Mouse (Mus musculus) forebrain, embryonic 16.5 days (tissue): ENCODE measurements around the gene Mical2. TPM values are rescaled to one million over a fixed set of nuclear protein-coding genes. Genes with fewer than 3 reads are reported as not detected.

Source experiments
- ATAC-seq: fragments of 200-750 bp; cut with Nextera tagmentation; 2 replicates; pipeline ENCODE4 v1.8.0; 2017; ENCODE audit warnings: mild to moderate bottlenecking, moderate library complexity
- H3K27ac ChIP-seq: fragments of 300-500 bp; sonication (generic); 2 replicates; pipeline ENCODE4 v1.5.1; 2014; ENCODE audit warnings: low read length, control low read depth
- H3K27me3 ChIP-seq: fragments of 300-500 bp; sonication (generic); replicated peaks from 2 replicates; pipeline ENCODE4 v1.6.1; 2014; ENCODE audit warnings: low read length; ENCODE audit not compliant: control insufficient read depth, insufficient read depth
- H3K36me3 ChIP-seq: fragments of 300-500 bp; sonication (generic); 2 replicates; pipeline ENCODE4 v1.6.1; 2014; ENCODE audit not compliant: control insufficient read depth, insufficient read depth
- H3K4me1 ChIP-seq: fragments of 300-500 bp; sonication (generic); replicated peaks from 2 replicates; pipeline ENCODE4 v1.6.1; 2014; ENCODE audit warnings: low read length; ENCODE audit not compliant: control insufficient read depth, insufficient read depth
- H3K4me2 ChIP-seq: fragments of 300-500 bp; sonication (generic); 2 replicates; pipeline ENCODE4 v1.6.1; 2014; ENCODE audit warnings: mild to moderate bottlenecking, low read length, control low read depth
- H3K4me3 ChIP-seq: fragments of 300-500 bp; sonication (generic); replicated peaks from 2 replicates; pipeline ENCODE4 v1.5.1; 2014; ENCODE audit warnings: mild to moderate bottlenecking, low read length, control low read depth
- H3K9ac ChIP-seq: fragments of 300-500 bp; sonication (generic); replicated peaks from 2 replicates; pipeline ENCODE4 v1.6.1; 2014; ENCODE audit warnings: low read depth, low read length, control low read depth
- H3K9me3 ChIP-seq: fragments of 300-500 bp; sonication (generic); 2 replicates; pipeline ENCODE4 v1.6.1; 2016; ENCODE audit warnings: low read length; ENCODE audit not compliant: control insufficient read depth
- WGBS: fragments of 180-500 bp; shearing (Covaris S2); extraction: QIAGEN DNeasy Blood & Tissue Kit; methylation state at CpG from one replicate; pipeline ENCODE4 v1.1.7; 2014; 5-methylcytosine and 5-hydroxymethylcytosine counted together
- polyA plus RNA-seq: library from polyadenylated mRNA; unstranded; fragments of >200 nt; fragmentation: Nextera tagmentation; extraction: Ambion mirVana; gene quantifications from 2 replicates; pipeline ENCODE4 v1.2.1, GENCODE M21; 2015

Mical2 gene
- polyA plus RNA-seq, 1 experiment from 2014 or later: 11.1 TPM

DNA sequence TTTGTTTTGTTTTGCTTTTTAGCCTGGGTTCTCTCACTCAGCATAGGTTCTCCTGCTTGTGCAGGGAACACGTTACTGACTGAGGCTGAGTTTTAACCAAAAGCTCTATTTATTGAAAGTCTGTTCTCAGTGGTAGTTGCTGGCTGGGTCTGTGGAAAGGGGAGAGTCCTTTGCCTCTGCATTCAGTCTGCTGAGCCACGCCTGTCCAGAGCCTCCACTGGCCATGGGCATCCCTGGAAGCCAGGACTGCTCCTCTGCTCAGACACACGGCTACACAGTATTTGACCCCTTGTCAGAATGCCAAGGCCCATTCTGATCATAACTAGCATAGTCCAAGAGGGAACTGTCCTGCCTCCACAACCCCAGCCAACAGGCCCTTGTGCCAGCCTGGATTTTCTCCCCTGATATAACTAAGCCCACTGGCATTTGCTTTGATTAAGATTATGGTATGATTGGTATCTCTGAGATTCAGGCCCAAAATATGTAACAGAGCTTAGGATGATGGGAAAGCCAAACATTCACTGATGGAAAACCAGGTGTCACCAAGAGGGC, 73.3 kb downstream of the Mical2 start:
- no peak for ATAC-seq
- no peak overlapping the region for H3K9ac ChIP-seq
- 73% methylated on average over 3 of the region's 3 CpGs for WGBS

DNA sequence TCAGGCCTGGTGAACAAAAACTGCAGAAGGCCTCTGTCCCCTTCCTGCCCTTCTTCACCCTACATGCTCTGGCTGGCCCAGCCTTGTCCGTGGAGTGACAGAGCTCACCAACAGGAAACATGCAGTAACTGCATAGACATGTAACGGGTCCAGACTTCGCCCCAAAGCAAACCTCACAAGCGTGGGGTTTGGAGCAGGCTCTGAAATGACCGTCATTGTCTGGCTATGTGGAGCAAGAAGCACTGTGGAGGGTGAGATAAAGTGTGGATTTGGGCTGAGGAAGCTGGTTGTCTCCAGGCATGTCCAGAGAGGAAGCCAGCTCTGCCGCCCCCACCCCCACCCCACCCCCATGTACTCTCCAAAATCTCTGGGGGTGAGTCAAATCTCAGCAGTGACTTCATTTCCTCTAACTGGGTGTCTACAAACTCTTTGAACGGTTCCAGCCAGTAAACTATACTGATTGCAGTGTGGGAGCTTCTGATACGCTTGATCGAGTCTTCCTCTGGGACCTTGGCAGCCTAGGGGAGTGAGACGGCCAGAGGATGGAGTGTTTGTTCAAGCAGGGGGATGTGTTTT, 74.0 kb downstream of the Mical2 start:
- H3K27me3 ChIP-seq: no peaks in the 10 kb centered on the region
- 0 out of 2 replicates have a peak, but pooled peaks cover under 1% of the 10 kb centered on the region for H3K4me1 ChIP-seq
- WGBS: 77% methylated on average over 10 of the region's 10 CpGs
- no peak overlapping the region for H3K9ac ChIP-seq
- no peaks in the 10 kb centered on the region for H3K36me3 ChIP-seq
- H3K4me2 ChIP-seq: no peak overlapping the region
- H3K27ac ChIP-seq: no peak overlapping the region
- no peaks in the 10 kb centered on the region for H3K9me3 ChIP-seq
- H3K4me3 ChIP-seq: no peak overlapping the region
- ATAC-seq: no peak

More for the DNA sequence above, 73.3 kb downstream of the Mical2 start:
- no peak overlapping the region for H3K27ac ChIP-seq
- no peak overlapping the region for H3K4me2 ChIP-seq
- no peaks in the 10 kb centered on the region for H3K27me3 ChIP-seq
- no peaks in the 10 kb centered on the region for H3K9me3 ChIP-seq
- no peaks in the 10 kb centered on the region for H3K4me1 ChIP-seq
- no peaks in the 10 kb centered on the region for H3K36me3 ChIP-seq
- H3K4me3 ChIP-seq: no peak overlapping the region

DNA sequence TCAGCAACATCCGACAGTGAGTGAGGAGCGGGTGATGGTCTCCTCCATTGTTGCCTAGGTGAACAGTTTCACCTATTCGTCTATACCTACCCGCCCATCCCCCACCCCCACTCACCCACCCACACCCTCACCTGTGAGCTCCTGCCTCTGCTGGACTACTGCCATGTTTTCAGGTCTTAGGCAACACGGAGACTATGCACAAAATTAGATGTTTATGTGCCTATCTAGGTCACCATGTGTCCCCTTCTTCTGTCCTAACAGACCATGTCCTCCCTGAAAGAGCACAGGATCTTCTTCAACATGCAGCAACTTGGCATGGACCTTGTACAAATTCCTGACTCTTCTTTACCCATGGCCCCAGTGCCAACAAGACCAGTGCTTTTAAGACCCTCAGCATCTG, 74.5 kb downstream of the Mical2 start:
- 0 out of 2 replicates have a peak, but pooled peaks cover 2% of the 10 kb centered on the region for H3K4me1 ChIP-seq
- 90% methylated on average over 5 of the region's 5 CpGs for WGBS
- no peaks in the 10 kb centered on the region for H3K36me3 ChIP-seq
- H3K4me3 ChIP-seq: no peak overlapping the region
- H3K27me3 ChIP-seq: no peaks in the 10 kb centered on the region
- no peak overlapping the region for H3K27ac ChIP-seq
- H3K4me2 ChIP-seq: no peak overlapping the region
- H3K9ac ChIP-seq: no peak overlapping the region
- ATAC-seq: no peak
- no peaks in the 10 kb centered on the region for H3K9me3 ChIP-seq

DNA sequence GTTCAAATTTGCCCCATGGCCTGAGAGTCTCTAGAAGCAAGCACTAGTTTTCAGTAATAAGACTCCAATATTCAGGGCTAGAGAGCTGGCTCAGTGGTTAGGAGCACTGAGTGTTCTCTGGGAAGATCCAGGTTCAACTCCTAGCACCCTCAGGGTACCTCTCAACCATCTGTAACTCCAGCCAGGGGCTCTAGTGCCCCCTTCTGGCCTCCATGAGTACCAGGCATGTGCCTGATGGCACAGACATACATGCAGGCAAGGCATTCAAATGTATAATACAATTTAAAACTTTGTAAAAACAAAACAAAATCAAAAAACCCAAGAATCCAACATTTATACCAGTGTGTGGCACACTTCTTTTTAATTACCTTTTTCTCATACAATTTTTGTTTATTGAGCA, 75.4 kb downstream of the Mical2 start:
- H3K9me3 ChIP-seq: no peaks in the 10 kb centered on the region
- no peak overlapping the region for H3K27ac ChIP-seq
- H3K4me2 ChIP-seq: no peak overlapping the region
- ATAC-seq: no peak
- H3K4me3 ChIP-seq: no peak overlapping the region
- no peak overlapping the region for H3K9ac ChIP-seq
- H3K36me3 ChIP-seq: no peaks in the 10 kb centered on the region
- H3K27me3 ChIP-seq: no peaks in the 10 kb centered on the region
- H3K4me1 ChIP-seq: 0 out of 2 replicates have a peak, but pooled peaks cover 2% of the 10 kb centered on the region

DNA sequence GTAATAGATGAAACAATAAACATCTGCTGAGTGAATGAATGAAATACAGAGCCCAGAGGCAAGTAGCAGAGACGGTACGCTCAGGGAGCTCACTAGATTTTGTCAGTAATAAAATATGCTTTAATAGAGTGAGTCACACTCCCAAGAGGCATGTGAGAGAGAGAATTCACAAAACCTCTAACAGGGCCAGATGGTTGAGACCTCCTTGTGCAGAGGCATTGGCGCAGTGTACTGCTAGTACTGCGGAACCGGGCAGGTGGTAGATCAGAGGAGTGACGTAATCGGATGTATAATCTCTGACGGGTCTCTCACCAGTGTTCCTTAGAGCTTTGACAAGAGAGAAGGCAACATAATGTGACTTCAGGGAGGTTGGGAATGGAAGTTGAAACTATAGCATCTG, 78.7 kb downstream of the Mical2 start:
- no peak overlapping the region for H3K9ac ChIP-seq
- H3K27me3 ChIP-seq: no peaks in the 10 kb centered on the region
- H3K36me3 ChIP-seq: no peaks in the 10 kb centered on the region
- 72% methylated on average over 8 of the region's 8 CpGs for WGBS
- no peaks in the 10 kb centered on the region for H3K9me3 ChIP-seq
- ATAC-seq: no peak
- no peak overlapping the region for H3K27ac ChIP-seq
- 0 out of 2 replicates have a peak, but pooled peaks cover 2% of the 10 kb centered on the region for H3K4me1 ChIP-seq
- H3K4me2 ChIP-seq: no peak overlapping the region
- no peak overlapping the region for H3K4me3 ChIP-seq

DNA sequence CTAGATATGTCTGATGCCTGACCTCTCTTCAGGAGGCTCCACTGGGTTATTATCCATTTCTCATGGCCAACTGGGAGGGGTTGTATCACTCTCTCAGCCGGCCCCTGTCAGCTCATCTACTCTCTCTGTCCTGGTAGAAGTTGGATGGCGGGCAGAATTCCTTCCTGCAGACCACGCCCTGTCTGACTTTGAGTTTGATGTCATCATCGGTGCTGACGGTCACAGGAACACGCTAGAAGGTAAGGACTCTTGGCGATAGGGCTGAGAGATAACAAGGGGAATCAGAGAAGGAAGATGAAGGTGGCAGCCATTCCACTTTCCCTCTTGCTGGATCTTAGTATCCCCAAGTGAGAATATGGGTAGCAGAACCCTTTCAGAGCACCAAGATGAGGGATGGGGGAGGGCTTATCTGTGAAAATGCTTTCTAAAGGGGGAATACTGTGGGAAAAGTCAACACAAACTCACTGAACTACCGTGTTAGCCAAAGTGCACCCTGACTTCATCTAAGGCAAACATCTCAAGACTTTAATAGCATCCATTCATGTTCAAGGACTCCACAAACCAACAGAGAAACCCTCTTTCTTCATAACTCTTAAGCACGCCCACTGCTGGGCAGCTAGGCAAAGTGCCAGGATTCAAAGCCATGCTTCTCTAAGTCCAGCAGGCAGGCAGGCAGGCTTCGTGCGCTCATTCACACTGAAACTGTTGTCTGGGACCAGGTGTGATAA, 83.8 kb downstream of the Mical2 start:
- H3K27ac ChIP-seq: no peak overlapping the region
- ATAC-seq: no peak
- no peaks in the 10 kb centered on the region for H3K27me3 ChIP-seq
- H3K4me2 ChIP-seq: no peak overlapping the region
- H3K4me1 ChIP-seq: 0 out of 2 replicates have a peak, but pooled peaks cover 2% of the 10 kb centered on the region
- no peaks in the 10 kb centered on the region for H3K9me3 ChIP-seq
- H3K36me3 ChIP-seq: no peaks in the 10 kb centered on the region
- H3K4me3 ChIP-seq: no peak overlapping the region
- WGBS: 83% methylated on average over 11 of the region's 11 CpGs
- no peak overlapping the region for H3K9ac ChIP-seq

DNA sequence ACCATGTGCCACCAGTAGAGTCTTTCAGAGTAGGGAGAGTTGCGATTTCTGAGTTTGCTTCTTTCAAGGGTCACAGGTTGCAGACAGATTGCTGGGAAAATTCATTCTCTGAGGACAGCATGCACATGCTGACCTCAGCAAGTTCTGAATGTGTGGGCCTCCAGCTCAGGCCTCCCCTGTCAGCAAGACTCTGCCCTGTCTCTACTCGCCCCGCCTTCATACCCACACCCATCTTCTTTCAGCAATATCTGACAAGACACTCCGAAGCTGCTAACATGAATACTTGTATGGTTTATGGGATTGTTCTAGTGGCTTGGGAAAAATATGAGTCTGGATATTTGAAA, 84.3 kb downstream of the Mical2 start:
- no peak for ATAC-seq
- Histone ChIP-seq H3K9me3 (no peaks in the 10 kb centered on the region), H3K4me2 (no peak overlapping the region), H3K9ac (no peak overlapping the region), H3K27ac (no peak overlapping the region), H3K4me3 (no peak overlapping the region), H3K27me3 (no peaks in the 10 kb centered on the region), H3K36me3 (no peaks in the 10 kb centered on the region), H3K4me1 (no peaks in the 10 kb centered on the region)
- 89% methylated on average over 4 of the region's 4 CpGs for WGBS

DNA sequence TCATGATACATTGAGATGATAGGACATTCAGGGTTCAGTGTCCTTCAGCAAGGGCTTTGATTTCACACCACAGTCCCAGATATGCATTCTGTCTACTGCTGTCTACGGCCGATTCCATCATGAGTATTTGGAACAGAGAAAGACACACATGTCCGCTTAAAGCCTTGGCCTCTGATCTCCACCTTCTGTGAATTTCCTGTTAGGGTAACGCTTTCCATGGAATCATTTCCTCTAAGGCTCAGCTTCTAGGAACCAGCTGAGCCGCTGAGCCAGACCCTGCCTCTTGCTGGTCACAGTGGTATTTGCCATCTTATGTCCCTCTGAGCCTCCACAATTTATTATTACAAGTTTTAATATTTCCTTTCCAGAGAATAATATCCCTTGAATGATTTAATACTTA, 87.6 kb downstream of the Mical2 start:
- Histone ChIP-seq H3K4me3 (no peak overlapping the region), H3K27me3 (no peaks in the 10 kb centered on the region), H3K4me1 (no peaks in the 10 kb centered on the region), H3K36me3 (no peaks in the 10 kb centered on the region), H3K9me3 (no peaks in the 10 kb centered on the region), H3K9ac (no peak overlapping the region), H3K4me2 (no peak overlapping the region), H3K27ac (no peak overlapping the region)
- 92% methylated on average over 5 of the region's 5 CpGs for WGBS
- ATAC-seq: no peak

DNA sequence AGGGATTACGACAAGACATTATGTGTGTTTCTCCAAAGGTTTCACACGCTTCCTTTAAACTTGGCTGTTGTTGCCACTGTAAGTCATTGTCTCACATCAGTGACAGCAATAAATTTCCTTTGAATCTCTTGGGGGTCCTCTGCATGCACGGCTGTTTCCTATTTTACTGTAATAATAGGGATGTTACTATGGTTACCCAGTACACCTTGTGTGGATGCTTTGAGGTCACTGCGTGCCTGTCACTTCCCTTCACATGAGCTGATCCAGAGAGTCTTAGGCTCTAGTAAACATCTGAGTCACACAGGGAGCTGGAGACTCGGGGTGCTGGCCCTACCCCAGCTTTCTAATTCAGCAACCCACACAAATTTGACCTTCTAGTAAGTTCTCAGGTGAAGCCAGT, 88.0 kb downstream of the Mical2 start:
- ATAC-seq: 0 out of 2 replicates have a peak, but pooled peaks have one; percentile 47
- H3K4me2 ChIP-seq: no peak overlapping the region
- no peaks in the 10 kb centered on the region for H3K4me1 ChIP-seq
- no peak overlapping the region for H3K27ac ChIP-seq
- H3K4me3 ChIP-seq: no peak overlapping the region
- WGBS: 45% methylated on average over 5 of the region's 5 CpGs
- no peaks in the 10 kb centered on the region for H3K27me3 ChIP-seq
- no peak overlapping the region for H3K9ac ChIP-seq
- no peaks in the 10 kb centered on the region for H3K36me3 ChIP-seq
- H3K9me3 ChIP-seq: no peaks in the 10 kb centered on the region
